8 mouse cellular contexts compared by ENCODE assay signal in genomic region chr12:80022181-80023106, GRCm38 (mm10).
DNase-seq lines count a peak whose midpoint lies in the region; ATAC-seq lines count a peak whose summit lies in the region.

No protein-coding gene starts in this region.

- peak; percentile 29 for DNase-seq in ES-CJ7 (ENCODE audit: low read depth, low spot score)
- peak; percentile 82 for DNase-seq in embryo, embryonic 10 days (ENCODE audit: low spot score)
- peak; percentile 52 for DNase-seq in hindbrain, embryonic 11.5 days (ENCODE audit: low spot score)
- DNase-seq in midbrain, embryonic 11.5 days (ENCODE audit: low spot score, missing footprints) = peak; percentile 92
- DNase-seq in gastrocnemius, postnatal 36 days = no peak
- DNase-seq in cerebellum, adult 9-10 months = no peak
- DNase-seq in cerebellum, adult 11-12 months = no peak
- no peak for DNase-seq in layer of hippocampus, adult 18-20 months (ENCODE audit: low spot score in 2 of 2)

- peak overlapping the region; percentile 76 for H3K27ac ChIP-seq in hindbrain, embryonic 11.5 days (ENCODE audit: low read depth, low read length)
- H3K27ac ChIP-seq in midbrain, embryonic 11.5 days (ENCODE audit: low read depth, low read length) = peak overlapping the region; percentile 87

- no peaks in the 10 kb centered on the region for H3K27me3 ChIP-seq in hindbrain, embryonic 11.5 days (ENCODE audit: control insufficient read depth, insufficient read depth, low read length)
- H3K27me3 ChIP-seq in midbrain, embryonic 11.5 days (ENCODE audit: control insufficient read depth, insufficient read depth, low read length) = no peaks in the 10 kb centered on the region

- no peak overlapping the region for H3K4me3 ChIP-seq in hindbrain, embryonic 11.5 days (ENCODE audit: low read depth, low read length)
- H3K4me3 ChIP-seq in midbrain, embryonic 11.5 days (ENCODE audit: low read depth, low read length) = peak overlapping the region; percentile 13; the same call in 1 of the 2 replicates

- peak overlapping the region; percentile 28 for H3K4me2 ChIP-seq in hindbrain, embryonic 11.5 days (replicated peaks; ENCODE audit: low read depth, low read length)
- H3K4me2 ChIP-seq in midbrain, embryonic 11.5 days = peak overlapping the region; percentile 26

- H3K9ac ChIP-seq in hindbrain, embryonic 11.5 days (ENCODE audit: low read depth, low read length) = peak overlapping the region; percentile 29; the same call in 1 of the 2 replicates
- H3K9ac ChIP-seq in midbrain, embryonic 11.5 days (ENCODE audit: low read length) = peak overlapping the region; percentile 45; the same call in 1 of the 2 replicates

- ATAC-seq in hindbrain, embryonic 11.5 days (ENCODE audit: low FRiP score) = peak; percentile 74
- peak; percentile 76 for ATAC-seq in midbrain, embryonic 11.5 days (ENCODE audit: low FRiP score)

- H3K36me3 ChIP-seq in hindbrain, embryonic 11.5 days (ENCODE audit: control insufficient read depth, insufficient read depth, low read length) = no peaks in the 10 kb centered on the region
- H3K36me3 ChIP-seq in midbrain, embryonic 11.5 days (ENCODE audit: control insufficient read depth, insufficient read depth, low read length) = no peaks in the 10 kb centered on the region

- peaks cover 15% of the 10 kb centered on the region for H3K4me1 ChIP-seq in hindbrain, embryonic 11.5 days (replicated peaks; ENCODE audit: control insufficient read depth, insufficient read depth, low read length)
- peaks cover 44% of the 10 kb centered on the region for H3K4me1 ChIP-seq in midbrain, embryonic 11.5 days (ENCODE audit: control insufficient read depth, insufficient read depth, low read length)

- intact Hi-C loops in gastrocnemius, postnatal 36 days (cut with DNase I) = no loop called here

- H3K9me3 ChIP-seq in hindbrain, embryonic 11.5 days (ENCODE audit: control insufficient read depth, low read length) = no peaks in the 10 kb centered on the region
- no peaks in the 10 kb centered on the region for H3K9me3 ChIP-seq in midbrain, embryonic 11.5 days (ENCODE audit: control insufficient read depth, low read length)

- WGBS in hindbrain, embryonic 11.5 days = 8% methylated on average over 18 of the region's 18 CpGs
- WGBS in midbrain, embryonic 11.5 days = 3% methylated on average over 18 of the region's 18 CpGs

Comparison
In these comparisons a context has a peak if more than half of its experiments do, and no peak if none do; other contexts are left out.
1. DNase-seq: peak in ES-CJ7 (single experiment), embryo, embryonic 10 days (single experiment), hindbrain, embryonic 11.5 days (single experiment) and midbrain, embryonic 11.5 days (single experiment); none in gastrocnemius, postnatal 36 days (0 of 2), cerebellum, adult 9-10 months (single experiment), cerebellum, adult 11-12 months (single experiment) and layer of hippocampus, adult 18-20 months (0 of 2).